Mouse (Mus musculus) embryonic fibroblast, embryonic 13.5 days (primary cell): Measurements from ENCODE around the gene Cyfip1.

Experiments
- CTCF ChIP-seq: IDR thresholded peaks from 2 replicates; pipeline ENCODE4 v1.5.1; 2011; ENCODE audit warnings: mild to moderate bottlenecking, control low read depth, low read length, moderate library complexity, borderline replicate concordance; ENCODE audit not compliant: insufficient read depth
- POLR2A ChIP-seq: IDR thresholded peaks from 2 replicates; pipeline ENCODE4 v1.6.1; 2011; ENCODE audit warnings: low read depth, mild to moderate bottlenecking, control low read depth, low read length, moderate library complexity

- TF ChIP-seq CTCF = no peak
- no peak for TF ChIP-seq POLR2A
These were observed 63.9 kb downstream of the Cyfip1 start for GRCm38 (mm10) chr7:55905449-55905848.
